Mouse (Mus musculus) C2C12 (cell line): ENCODE data around the gene Mfsd2a.

Source experiments
- CEBPB ChIP-seq: IDR thresholded peaks from one replicate; pipeline ENCODE4 v1.6.1; 2011; ENCODE audit warnings: low read depth, mild to moderate bottlenecking, control low read depth, moderate library complexity
- CTCF ChIP-seq: IDR thresholded peaks from one replicate; pipeline ENCODE4 v1.5.1; 2011; ENCODE audit not compliant: control insufficient read depth, insufficient read depth, insufficient read length
- MYOG ChIP-seq: IDR thresholded peaks from one replicate; pipeline ENCODE4 v1.6.1; 2011; ENCODE audit not compliant: control insufficient read depth, insufficient read length; ENCODE audit errors: extremely low read depth
- USF1 ChIP-seq: IDR thresholded peaks from one replicate; pipeline ENCODE4 v1.6.1; 2011; ENCODE audit warnings: low read depth, mild to moderate bottlenecking, control low read depth, moderate library complexity

DNA sequence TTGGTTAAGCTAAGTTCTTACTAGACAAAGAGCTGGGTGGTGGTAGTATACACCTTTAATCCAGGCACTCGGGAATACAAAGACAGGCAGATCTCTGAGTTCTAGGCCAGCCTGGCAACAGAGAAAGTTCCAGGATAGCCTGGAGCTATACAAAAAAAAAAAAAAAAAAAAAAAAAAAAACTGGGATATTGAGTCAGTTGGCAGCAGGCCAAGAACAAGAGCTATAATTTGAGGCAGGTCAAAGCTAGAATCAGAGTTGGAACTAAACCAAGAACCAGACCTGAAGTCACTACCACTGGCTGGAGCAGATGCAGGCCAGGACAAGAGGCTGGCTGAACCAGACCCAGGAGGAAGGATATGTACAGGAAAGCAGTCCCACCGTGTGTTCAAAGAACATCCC is 19.7 kb upstream of the Mfsd2a start:
- TF ChIP-seq CTCF (no peak), USF1 (no peak), MYOG (no peak), CEBPB (no peak)
